Mouse (Mus musculus) CH12.LX (cell line): ENCODE data around the gene St8sia1.

Experiments used
- CTCF ChIP-seq, 2 experiments: IDR thresholded peaks in 1 of 2; conservative IDR thresholded peaks in 1 of 2; 2 replicates each; pipeline ENCODE4 v1.5.1; 2011 to 2012; ENCODE audit warnings: low read depth in 2 of 2, low read length in 2 of 2, improper control_type of control experiment in 1 of 2, inconsistent platforms in 1 of 2, mild to moderate bottlenecking in 1 of 2, moderate library complexity in 1 of 2
- ELF1 ChIP-seq: IDR thresholded peaks from 2 replicates; pipeline ENCODE4 v1.6.1; 2014; ENCODE audit warnings: low read depth, mild to moderate bottlenecking, inconsistent platforms, low read length, improper control_type of control experiment
- EP300 ChIP-seq: IDR thresholded peaks from 2 replicates; pipeline ENCODE4 v1.6.1; 2011; ENCODE audit warnings: low read length, improper control_type of control experiment
- MAX ChIP-seq: IDR thresholded peaks from 2 replicates; pipeline ENCODE4 v1.6.1; 2011; ENCODE audit warnings: low read length, improper control_type of control experiment
- MAZ ChIP-seq: IDR thresholded peaks from 2 replicates; pipeline ENCODE4 v1.6.1; 2012; ENCODE audit warnings: low read depth, mild to moderate bottlenecking, inconsistent platforms, low read length, improper control_type of control experiment, moderate library complexity
- MYC ChIP-seq: IDR thresholded peaks from 2 replicates; pipeline ENCODE4 v1.6.1; 2011; ENCODE audit warnings: low read depth, mild to moderate bottlenecking, improper control_type of control experiment, low read length
- USF1 ChIP-seq: IDR thresholded peaks from 2 replicates; pipeline ENCODE4 v1.6.1; 2014; ENCODE audit warnings: low read depth, mild to moderate bottlenecking, inconsistent platforms, low read length, improper control_type of control experiment
- USF2 ChIP-seq: conservative IDR thresholded peaks from 2 replicates; pipeline ENCODE4 v1.6.1; 2011; ENCODE audit warnings: low read depth, low read length, improper control_type of control experiment

DNA sequence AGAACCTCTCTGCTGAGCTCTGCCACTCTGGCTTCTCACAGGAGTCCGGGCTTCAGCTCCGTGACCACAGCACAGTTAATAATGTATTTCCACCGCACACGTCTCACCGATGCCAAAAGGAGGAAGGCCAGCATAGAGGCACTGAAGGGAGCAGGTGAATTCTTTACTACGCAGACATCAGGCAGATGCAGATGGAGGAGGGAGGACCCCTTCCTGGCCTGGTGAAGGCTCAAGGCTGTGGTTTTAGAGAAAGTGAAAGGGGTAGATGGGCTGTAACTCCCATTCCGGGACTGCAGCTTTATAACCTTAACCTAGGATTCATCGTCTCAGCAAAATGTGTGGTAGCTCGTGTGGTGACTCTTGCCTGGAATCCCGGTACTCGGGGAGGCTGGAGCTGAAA is 13.9 kb downstream of the St8sia1 start:
- TF ChIP-seq CTCF (conservative IDR thresholded peaks at IDR 0.05 in 1 of 2, IDR thresholded peaks at IDR 0.05 in 1 of 2; ENCODE audit: low read depth in 2 of 2, low read length in 2 of 2) (no peak), EP300 (no peak), MAZ (no peak), MAX (no peak), USF1 (no peak), USF2 (no peak), ELF1 (no peak), MYC (no peak)
